Mouse (Mus musculus): ENCODE results near the gene Cabp4.
"Not testable (repeated sequence)": the region's sequence is repeated elsewhere in the genome, so short reads cannot be mapped to it uniquely, and the experiment has no call there.

Cabp4 gene

DNA sequence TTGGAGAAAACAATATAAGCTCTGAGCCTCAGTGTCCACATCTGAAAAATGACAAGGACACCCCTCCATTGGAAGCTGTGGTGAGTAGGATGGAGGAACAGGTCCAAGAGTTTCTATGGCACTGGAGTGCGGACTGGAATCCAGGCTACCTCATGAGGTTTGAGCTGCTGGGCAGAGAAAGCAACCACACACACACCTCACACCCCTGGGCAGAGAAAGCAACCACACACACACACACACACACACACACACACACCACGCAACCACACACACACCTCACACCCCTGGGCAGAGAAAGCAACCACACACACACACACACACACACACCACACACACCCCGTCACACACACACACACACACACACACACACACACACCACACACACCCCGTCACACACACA lies 18.6 kb downstream of the Cabp4 start:
- DNase-seq (ENCODE audit: low read depth, low spot score): peak; percentile 51

DNA sequence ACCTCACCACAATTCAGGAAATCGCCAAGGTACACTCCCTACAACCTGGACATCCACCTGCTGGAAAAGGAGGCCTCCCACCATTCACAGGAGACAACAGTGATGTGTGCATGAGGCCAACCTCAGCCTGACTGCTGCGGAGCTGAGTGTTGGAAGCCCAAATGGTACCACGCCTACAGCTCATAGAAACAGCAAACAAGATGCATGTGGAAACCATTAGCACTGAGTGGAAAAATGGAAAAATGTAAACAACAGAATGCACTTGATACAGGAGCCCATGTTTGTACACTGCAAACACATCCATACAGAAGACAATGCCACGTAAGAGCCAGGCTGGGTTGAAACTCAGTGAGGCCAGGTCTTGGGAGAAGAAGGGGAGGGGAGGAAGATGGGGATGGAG lies 19.4 kb downstream of the Cabp4 start:
- DNase-seq (ENCODE audit: low read depth, low spot score): no peak

DNA sequence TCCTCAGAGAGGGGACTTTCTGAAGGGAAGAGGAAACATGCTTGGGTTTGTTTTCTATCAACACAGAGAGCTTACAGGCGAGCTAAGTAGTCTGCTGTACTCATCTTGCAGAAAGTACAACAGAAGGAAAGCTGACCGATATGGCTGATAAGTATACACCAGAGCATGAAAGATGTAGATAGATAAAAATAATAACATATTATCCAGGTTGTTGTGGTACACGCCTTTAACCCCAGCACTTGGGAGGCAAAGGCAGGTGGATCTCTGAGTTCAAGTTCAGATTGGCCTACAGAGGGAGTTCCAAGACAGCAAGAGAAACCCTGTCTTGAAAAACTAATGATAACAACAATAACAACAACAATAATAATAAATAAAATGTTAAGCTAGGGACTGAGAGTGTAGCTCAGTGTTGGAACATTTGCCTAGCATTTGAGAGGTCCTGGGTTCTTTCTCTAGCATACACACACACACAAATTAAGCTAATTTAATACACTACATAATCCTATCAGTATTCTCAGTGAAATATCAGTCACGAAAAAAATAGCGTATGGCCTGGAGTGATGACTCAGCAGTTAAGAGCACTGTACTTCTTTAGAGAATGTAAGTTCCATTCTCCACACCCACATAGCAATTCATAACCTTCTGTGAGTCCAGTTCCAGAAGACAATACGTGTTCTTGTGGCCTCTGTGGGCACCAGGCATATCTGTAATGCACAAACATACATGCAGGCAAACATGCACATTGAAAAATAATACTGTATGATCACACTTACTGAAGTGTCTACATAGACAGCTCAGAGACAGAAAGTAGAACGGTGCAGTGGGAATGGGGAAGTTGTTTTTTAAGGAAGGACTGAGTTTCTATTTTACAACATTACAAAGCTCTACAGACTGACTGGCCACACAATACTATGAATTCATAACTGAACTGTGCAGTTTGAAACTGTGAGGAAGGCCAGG lies 21.1 kb downstream of the Cabp4 start:
- peak; percentile 45 for DNase-seq (ENCODE audit: low read depth, low spot score)

- DNase-seq (ENCODE audit: low read depth, low spot score): not testable (repeated sequence)
Measured at GRCm38 (mm10) chr19:4121896-4122295, 21.9 kb downstream of the Cabp4 start.

- DNase-seq (ENCODE audit: low read depth, low spot score): peak; percentile 100
Measured at GRCm38 (mm10) chr19:4121097-4121805, 22.6 kb downstream of the Cabp4 start.

DNA sequence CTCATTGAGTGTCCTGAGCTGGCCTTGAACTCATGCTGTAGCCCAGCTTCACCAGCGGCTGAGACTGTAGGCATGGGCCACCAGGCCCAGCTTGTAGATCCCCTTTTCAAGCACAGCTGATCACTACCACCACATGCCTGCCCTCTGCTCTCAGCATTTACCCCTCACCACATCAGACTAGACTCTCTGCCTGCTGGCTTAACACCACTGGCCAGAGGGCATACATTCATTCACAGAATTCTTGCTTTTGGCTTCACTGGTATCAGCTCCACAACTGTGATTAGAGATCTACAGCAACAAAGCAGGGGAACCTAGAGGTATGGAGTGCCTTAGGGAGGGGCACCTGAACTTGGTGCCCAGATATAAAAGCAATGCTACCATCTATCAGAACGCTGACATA lies 23.3 kb downstream of the Cabp4 start:
- no peak for DNase-seq (ENCODE audit: low read depth, low spot score)

DNA sequence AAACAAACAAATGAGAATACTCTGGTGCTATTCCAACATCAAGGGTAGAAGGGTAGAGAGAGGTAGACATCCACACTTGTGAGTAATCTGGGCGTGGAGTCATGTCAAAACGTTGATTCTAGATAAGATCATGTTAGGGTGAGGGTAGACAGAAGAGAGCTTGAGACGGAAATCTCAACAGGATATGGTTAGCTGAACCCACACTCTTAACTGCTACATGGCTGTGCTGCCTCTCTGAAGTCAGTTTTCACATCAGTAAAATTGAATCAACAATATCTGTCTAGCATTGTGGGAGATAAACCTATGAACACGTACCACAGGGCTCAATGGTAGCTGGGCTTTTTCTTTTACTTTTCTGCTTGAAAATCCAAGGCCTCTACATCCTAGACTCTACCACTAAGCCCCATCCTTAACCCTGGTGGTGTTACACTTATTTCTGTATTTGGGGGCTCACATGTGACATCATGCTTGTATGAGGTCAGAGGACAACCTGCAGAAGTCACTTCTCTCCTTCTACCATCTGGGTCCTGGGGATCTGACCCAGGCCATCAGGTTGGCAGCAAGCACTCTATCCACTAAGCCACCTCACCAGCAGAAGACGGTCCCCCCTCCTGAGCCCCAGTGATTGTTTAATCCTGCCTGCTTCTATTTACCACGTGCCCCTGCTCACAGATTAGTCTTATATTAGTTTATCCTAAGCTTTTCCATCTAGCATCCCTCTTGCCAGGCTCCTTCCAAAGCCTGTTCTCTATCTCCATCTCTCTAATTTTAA lies 23.9 kb downstream of the Cabp4 start:
- no peak for DNase-seq (ENCODE audit: low read depth, low spot score)

GRCm38 (mm10) chr19:4118350-4118749 lies 25.5 kb downstream of the Cabp4 start:
- no peak for DNase-seq (ENCODE audit: low read depth, low spot score)

DNA sequence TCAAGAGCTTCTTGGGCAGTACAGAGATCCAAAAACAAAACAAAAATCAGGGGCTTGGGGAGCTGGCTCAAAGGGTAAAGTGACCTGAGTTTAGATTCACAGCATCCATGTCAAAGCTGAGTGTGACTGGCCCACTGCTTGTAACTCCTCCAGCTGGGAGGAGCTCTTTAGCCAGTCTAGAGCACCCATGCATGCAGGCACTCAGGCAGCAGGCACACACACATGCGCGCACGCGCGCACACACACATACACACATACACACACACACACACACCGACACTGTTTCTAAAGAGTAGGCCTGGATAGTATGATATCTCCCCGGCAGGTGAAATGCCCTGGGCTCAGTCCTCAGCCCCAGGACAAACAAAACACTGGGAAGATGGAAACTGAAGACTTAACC lies 26.8 kb downstream of the Cabp4 start:
- DNase-seq (ENCODE audit: low read depth, low spot score): no peak

DNA sequence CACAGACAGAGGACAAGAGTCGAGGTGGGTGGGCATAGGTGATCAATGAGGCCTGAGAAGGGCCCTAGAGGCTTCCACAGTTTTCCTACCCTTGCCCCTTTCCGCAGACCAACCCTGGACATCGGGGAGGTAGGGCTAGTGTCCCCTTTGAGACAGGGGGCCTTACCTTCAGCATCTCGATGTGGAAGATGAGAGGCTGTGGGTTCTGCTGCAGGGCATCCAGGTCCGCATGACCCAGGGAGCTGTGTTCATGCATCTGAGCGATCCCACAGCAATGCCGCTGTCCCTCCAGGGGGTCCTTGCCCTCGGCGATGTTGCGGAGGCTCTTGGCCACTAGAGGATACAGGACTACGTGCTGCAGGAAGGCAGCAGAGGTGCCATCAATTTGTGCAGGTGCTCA lies 28.0 kb downstream of the Cabp4 start:
- no peak for DNase-seq (ENCODE audit: low read depth, low spot score)

DNA sequence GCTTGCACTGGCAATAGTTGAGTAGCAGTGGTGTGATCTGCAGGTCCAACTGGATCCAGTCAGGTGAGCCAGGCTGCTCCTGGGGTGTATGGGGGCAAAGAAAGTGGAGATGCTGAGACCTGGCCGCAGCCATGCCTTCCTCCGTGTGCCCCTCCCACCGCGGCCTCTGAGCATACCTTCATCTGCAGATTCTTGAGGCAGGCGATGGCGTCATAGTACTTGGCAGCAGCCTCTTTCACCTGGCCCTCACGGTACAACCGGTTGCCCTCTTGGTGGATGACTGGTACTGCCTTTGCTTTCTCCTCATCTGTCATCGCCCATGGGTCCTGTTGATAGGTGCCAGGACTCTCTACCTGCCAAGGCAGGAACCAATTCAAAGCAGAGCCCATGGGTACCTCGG lies 28.7 kb downstream of the Cabp4 start:
- DNase-seq (ENCODE audit: low read depth, low spot score): no peak

- DNase-seq (ENCODE audit: low read depth, low spot score): no peak
Measured at GRCm38 (mm10) chr19:4114551-4114950, 29.3 kb downstream of the Cabp4 start.

- DNase-seq (ENCODE audit: low read depth, low spot score): peak; percentile 81
Measured at GRCm38 (mm10) chr19:4113806-4114230, 30.0 kb downstream of the Cabp4 start.

DNA sequence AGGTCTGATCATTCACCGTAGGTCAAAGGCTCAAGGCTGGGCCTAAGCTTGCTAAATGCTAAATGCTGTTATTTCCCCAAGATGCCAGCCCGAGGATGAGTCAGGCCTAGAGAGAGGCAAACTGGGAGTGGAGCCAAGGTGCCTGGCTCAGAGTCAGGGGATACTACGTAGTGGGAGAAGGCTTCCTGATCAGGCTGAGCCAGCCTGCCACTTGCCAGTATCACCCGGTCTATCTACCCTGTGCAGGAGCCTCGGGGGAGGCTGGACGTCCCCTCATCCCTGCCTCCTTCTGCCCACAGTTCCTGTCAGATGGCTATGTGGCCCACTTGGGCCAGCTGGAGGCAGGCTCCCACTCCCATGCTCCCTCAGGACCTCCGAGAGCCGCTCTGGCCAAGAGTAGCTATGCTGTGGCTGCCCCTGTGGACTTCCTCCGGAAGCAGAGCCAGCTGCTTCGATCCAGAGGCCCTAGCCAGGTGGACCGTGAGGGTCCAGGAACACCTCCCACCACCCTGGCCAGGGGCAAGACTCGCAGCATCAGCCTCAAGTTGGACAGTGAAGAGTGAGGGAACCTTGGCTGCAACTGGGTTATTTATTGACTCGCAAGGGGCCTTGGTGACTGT lies 30.5 kb downstream of the Cabp4 start:
- DNase-seq (ENCODE audit: low read depth, low spot score): peak; percentile 99

GRCm38 (mm10) chr19:4112063-4112960 lies 31.5 kb downstream of the Cabp4 start:
- no peak for DNase-seq (ENCODE audit: low read depth, low spot score)

DNA sequence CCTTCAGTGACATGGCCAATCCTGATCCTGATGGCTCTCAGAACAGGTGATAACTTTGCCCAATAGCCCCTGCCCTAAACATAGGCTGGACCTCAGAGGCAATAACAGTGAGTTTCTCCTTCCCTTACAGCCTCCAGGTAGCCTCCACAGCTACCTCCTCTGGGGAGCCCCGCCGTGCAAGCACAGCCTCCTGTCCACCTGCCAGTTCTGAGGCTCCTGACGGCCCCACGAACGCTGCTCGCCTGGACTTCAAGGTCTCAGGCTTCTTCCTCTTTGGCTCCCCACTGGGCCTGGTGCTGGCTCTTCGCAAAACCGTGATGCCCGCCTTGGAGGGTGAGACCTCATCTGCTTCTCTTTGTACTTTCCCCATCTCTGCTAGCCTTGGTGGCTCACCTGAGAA lies 35.3 kb downstream of the Cabp4 start:
- no peak for DNase-seq (ENCODE audit: low read depth, low spot score)

DNA sequence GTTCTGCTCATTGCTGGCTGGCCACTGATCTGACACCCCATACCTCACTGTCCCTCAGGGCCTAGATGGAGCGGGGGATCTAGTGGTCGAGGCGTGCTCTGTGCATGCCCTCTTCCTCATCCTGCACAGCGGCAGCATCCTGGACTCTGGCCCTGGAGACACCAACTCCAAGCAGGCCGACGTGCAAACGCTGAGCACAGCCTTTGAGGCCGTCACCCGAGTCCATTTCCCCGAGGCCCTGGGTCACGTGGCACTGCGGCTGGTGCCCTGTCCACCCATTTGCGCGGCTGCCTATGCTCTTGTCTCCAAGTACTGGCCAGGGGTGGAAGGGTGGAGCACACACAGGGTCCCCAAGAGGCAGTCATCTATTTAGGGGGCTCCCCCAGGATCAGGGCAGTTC lies 37.2 kb downstream of the Cabp4 start:
- DNase-seq (ENCODE audit: low read depth, low spot score): no peak

DNA sequence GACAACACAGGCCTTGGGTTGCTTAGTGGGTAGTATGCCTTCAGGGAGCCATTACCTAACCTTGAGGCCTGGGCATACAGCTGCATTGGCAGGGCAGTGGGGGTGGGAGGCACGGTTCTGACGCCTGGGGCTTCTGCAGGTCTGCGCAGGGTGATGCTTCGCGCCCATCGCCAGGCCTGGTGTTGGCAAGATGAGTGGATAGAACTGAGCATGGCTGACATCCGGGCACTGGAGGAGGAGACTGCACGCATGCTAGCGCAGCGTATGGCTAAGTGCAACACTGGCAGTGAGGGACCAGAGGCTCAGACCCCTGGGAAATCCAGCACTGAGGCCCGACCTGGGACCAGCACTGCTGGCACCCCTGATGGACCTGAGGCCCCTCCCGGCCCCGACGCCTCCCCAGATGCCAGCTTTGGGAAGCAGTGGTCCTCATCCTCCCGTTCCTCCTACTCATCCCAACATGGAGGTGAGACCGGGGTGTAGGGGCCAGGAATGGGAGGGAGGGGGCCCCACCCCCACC lies 39.1 kb downstream of the Cabp4 start:
- DNase-seq (ENCODE audit: low read depth, low spot score): no peak

DNA sequence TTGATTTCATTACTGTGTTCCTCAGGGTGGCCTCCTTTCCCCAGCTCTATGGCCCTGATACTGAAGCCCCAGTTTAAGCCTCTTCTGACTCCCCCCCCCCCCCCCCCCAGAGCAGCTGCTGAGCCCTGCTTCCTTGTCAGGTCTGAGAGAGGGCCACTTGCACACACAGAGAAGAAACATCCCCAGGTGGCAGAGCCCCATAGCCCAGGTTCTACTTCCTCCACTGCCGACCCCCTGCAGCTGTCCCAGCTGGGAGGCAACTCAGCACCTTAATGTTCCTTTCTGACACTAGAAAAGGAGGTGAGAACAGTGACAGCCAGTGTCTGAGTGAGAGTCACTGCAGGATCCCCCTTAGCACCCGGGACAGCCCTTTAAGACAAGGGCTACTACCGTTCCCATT lies 40.0 kb downstream of the Cabp4 start:
- DNase-seq (ENCODE audit: low read depth, low spot score): no peak

- no peak for DNase-seq (ENCODE audit: low read depth, low spot score)
Measured at GRCm38 (mm10) chr19:4103294-4103693, 40.5 kb downstream of the Cabp4 start.

Data from 3T3-L1 (cell line).